ENCODE assay signal across 10 mouse cellular contexts in genomic region chr15:77581681-77582080, GRCm38 (mm10). TPM values are rescaled to one million over a fixed set of nuclear protein-coding genes. Genes with fewer than 3 reads are reported as not detected.
A peak's percentile ranks its signal among the peaks of the same experiment; 100 is the strongest.
DNase-seq lines count a peak whose midpoint lies in the region; ATAC-seq and TF ChIP-seq lines count a peak whose summit lies in the region.
"Had no signal": no experiment of that assay in that cellular context is flagged by ENCODE, and none has a peak within 500 bp of the region (broad histone marks: within the 10 kb centered on the region; RNA-seq: fewer than 3 reads in every experiment).

No protein-coding gene starts in this region.

- TF ChIP-seq CTCF in midbrain, postnatal 0 days (IDR thresholded peaks at IDR 0.05) = no peak

- no peak overlapping the region for H3K4me3 ChIP-seq in midbrain, postnatal 0 days (ENCODE audit: low read depth, low read length)
- H3K4me3 ChIP-seq: midbrain, embryonic 13.5 days had no signal

- 30% methylated on average over 1 of the region's 1 CpGs for WGBS in midbrain, postnatal 0 days

- ATAC-seq in midbrain, postnatal 0 days (ENCODE audit: low FRiP score) = no peak
- ATAC-seq: midbrain, embryonic 13.5 days had no signal

- H3K9ac ChIP-seq in midbrain, postnatal 0 days (replicated peaks; ENCODE audit: low read length, poor library complexity, severe bottlenecking) = no peak overlapping the region
- H3K9ac ChIP-seq: midbrain, embryonic 13.5 days had no signal

- no peaks in the 10 kb centered on the region for H3K4me1 ChIP-seq in midbrain, postnatal 0 days (ENCODE audit: insufficient read depth, low read length)
- H3K4me1 ChIP-seq: midbrain, embryonic 13.5 days had no signal

- H3K27ac ChIP-seq in midbrain, postnatal 0 days (ENCODE audit: low read depth, low read length) = no peak overlapping the region
- H3K27ac ChIP-seq: midbrain, embryonic 13.5 days had no signal

- no peaks in the 10 kb centered on the region for H3K36me3 ChIP-seq in midbrain, postnatal 0 days (ENCODE audit: insufficient read depth, low read length)
- H3K36me3 ChIP-seq: midbrain, embryonic 13.5 days had no signal

- DNase-seq in left cerebral cortex, postnatal 14 days (ENCODE audit: low spot score in 2 of 2) = peak; percentile 7 to 18
- DNase-seq in left cerebral cortex, postnatal 4 days = no peak
- peak; percentile 77 to 87 for DNase-seq in heart, adult 9 months (ENCODE audit: low spot score in 2 of 2)
- DNase-seq in layer of hippocampus, adult 18-20 months (ENCODE audit: low spot score in 2 of 2) = peak; percentile 13 to 30
- peak; percentile 7 for DNase-seq in right cerebral cortex, postnatal 25 days
- DNase-seq in adipocyte (ENCODE audit: low spot score) = no peak
- no peak for DNase-seq in frontal cortex, postnatal 25 days (ENCODE audit: low spot score in 2 of 2)
- DNase-seq in midbrain, postnatal 0 days (ENCODE audit: low spot score) = no peak

- no peak overlapping the region for H3K4me2 ChIP-seq in midbrain, postnatal 0 days (ENCODE audit: low read depth, low read length, poor library complexity, severe bottlenecking)
- H3K4me2 ChIP-seq: midbrain, embryonic 13.5 days had no signal

- intact Hi-C loops in left cerebral cortex, postnatal 14 days (cut with DNase I) = no loop called here
- intact Hi-C loops in left cerebral cortex, postnatal 4 days (cut with DNase I) = no loop called here

- no peaks in the 10 kb centered on the region for H3K27me3 ChIP-seq in midbrain, postnatal 0 days (ENCODE audit: insufficient read depth, low read length)
- H3K27me3 ChIP-seq: midbrain, embryonic 13.5 days had no signal

- H3K9me3 ChIP-seq in midbrain, postnatal 0 days (ENCODE audit: low read length) = no peaks in the 10 kb centered on the region; the same call in 1 of the 2 replicates

RNA-seq across cellular contexts. Expression of gene Apol10b, which starts 14.2 kb away (rescaled TPM):
- not detected for total RNA-seq in left cerebral cortex, postnatal 14 days (2021)
- not detected for total RNA-seq in left cerebral cortex, postnatal 4 days (2021)
- total RNA-seq in layer of hippocampus, adult 18-20 months (2021) = under 1 TPM in 1 of 2 experiments, not detected in 1; 0.18 TPM
- not detected in 2 replicates for total RNA-seq in midbrain, postnatal 0 days (2014; rRNA removed)
- not detected in 2 replicates for polyA plus RNA-seq in midbrain, postnatal 0 days (2015; fragmentation: Nextera tagmentation; extraction: Ambion mirVana)
- polyA plus RNA-seq: midbrain, embryonic 13.5 days had no signal

RNA-seq across cellular contexts. Expression of gene Gm36245, which starts 17.4 kb away (rescaled TPM):
- total RNA-seq in left cerebral cortex, postnatal 14 days (2021) = not detected
- total RNA-seq in left cerebral cortex, postnatal 4 days (2021) = not detected
- not detected for total RNA-seq in layer of hippocampus, adult 18-20 months (2021)
- not detected in 2 replicates for total RNA-seq in midbrain, postnatal 0 days (2014; rRNA removed)
- polyA plus RNA-seq in midbrain, postnatal 0 days (2015; fragmentation: Nextera tagmentation; extraction: Ambion mirVana) = not detected in 2 replicates
- total RNA-seq: left cerebral cortex, adult 18-20 months had no signal
- polyA plus RNA-seq: midbrain, embryonic 13.5 days had no signal

RNA-seq across cellular contexts. Expression of gene 1700025B11Rik, which starts 20.0 kb away (rescaled TPM):
- total RNA-seq in left cerebral cortex, postnatal 14 days (2021) = not detected
- total RNA-seq in left cerebral cortex, postnatal 4 days (2021) = not detected
- not detected for total RNA-seq in layer of hippocampus, adult 18-20 months (2021)
- not detected in 2 replicates for total RNA-seq in midbrain, postnatal 0 days (2014; rRNA removed)
- polyA plus RNA-seq in midbrain, postnatal 0 days (2015; fragmentation: Nextera tagmentation; extraction: Ambion mirVana) = 0.51 TPM in 1 of 2 replicates, not detected in the other
- total RNA-seq: left cerebral cortex, adult 18-20 months had no signal
- polyA plus RNA-seq: midbrain, embryonic 13.5 days had no signal

RNA-seq across cellular contexts. Expression of gene Apol7c, which starts 48.6 kb away (rescaled TPM):
- total RNA-seq in left cerebral cortex, postnatal 14 days (2021) = not detected
- total RNA-seq in left cerebral cortex, postnatal 4 days (2021) = not detected
- total RNA-seq in layer of hippocampus, adult 18-20 months (2021) = not detected
- total RNA-seq in midbrain, postnatal 0 days (2014; rRNA removed) = not detected in 2 replicates
- polyA plus RNA-seq in midbrain, postnatal 0 days (2015; fragmentation: Nextera tagmentation; extraction: Ambion mirVana) = not detected in 2 replicates
- total RNA-seq: left cerebral cortex, adult 18-20 months had no signal
- polyA plus RNA-seq: midbrain, embryonic 13.5 days had no signal

Comparison
In these comparisons a context has a peak if more than half of its experiments do, and no peak if none do; other contexts are left out.
1. DNase-seq: peak in left cerebral cortex, postnatal 14 days (2 of 2), heart, adult 9 months (2 of 2), layer of hippocampus, adult 18-20 months (2 of 2) and right cerebral cortex, postnatal 25 days (single experiment); none in left cerebral cortex, postnatal 4 days (single experiment), adipocyte (single experiment), frontal cortex, postnatal 25 days (0 of 2) and midbrain, postnatal 0 days (single experiment).